Mouse (Mus musculus) kidney, embryonic 15.5 days (tissue): Measurements from ENCODE around the gene Rph3al. TPM values are rescaled to one million over a fixed set of nuclear protein-coding genes. Genes with fewer than 3 reads are reported as not detected.

Experiments
- ATAC-seq: fragments of 200-750 bp; cut with Nextera tagmentation; replicated peaks from 2 replicates; pipeline ENCODE4 v1.8.0; 2017; ENCODE audit warnings: moderate TSS enrichment; ENCODE audit not compliant: low FRiP score
- H3K27ac ChIP-seq: fragments of 300-500 bp; sonication (generic); 2 replicates; pipeline ENCODE4 v1.5.1; 2015; ENCODE audit warnings: mild to moderate bottlenecking, inconsistent platforms
- H3K27me3 ChIP-seq: fragments of 300-500 bp; sonication (generic); 2 replicates; pipeline ENCODE4 v1.6.1; 2015; ENCODE audit warnings: inconsistent platforms
- H3K36me3 ChIP-seq: fragments of 300-500 bp; sonication (generic); 2 replicates; pipeline ENCODE4 v1.6.1; 2015; ENCODE audit warnings: inconsistent platforms
- H3K4me1 ChIP-seq: fragments of 300-500 bp; sonication (generic); 2 replicates; pipeline ENCODE4 v1.6.1; 2015; ENCODE audit warnings: inconsistent platforms
- H3K4me2 ChIP-seq: fragments of 300-500 bp; sonication (generic); 2 replicates; pipeline ENCODE4 v1.6.1; 2015; ENCODE audit warnings: moderate library complexity, mild to moderate bottlenecking, inconsistent platforms
- H3K4me3 ChIP-seq: fragments of 300-500 bp; sonication (generic); replicated peaks from 2 replicates; pipeline ENCODE4 v1.5.1; 2015; ENCODE audit warnings: mild to moderate bottlenecking, inconsistent platforms
- H3K9ac ChIP-seq: fragments of 300-500 bp; sonication (generic); 2 replicates; pipeline ENCODE4 v1.6.1; 2015; ENCODE audit warnings: mild to moderate bottlenecking, inconsistent platforms
- H3K9me3 ChIP-seq: fragments of 300-500 bp; sonication (generic); replicated peaks from 2 replicates; pipeline ENCODE4 v1.6.1; 2016; ENCODE audit warnings: inconsistent platforms
- WGBS: fragments of 180-500 bp; shearing (Covaris S2); methylation state at CpG from one replicate; pipeline ENCODE4 v1.1.7; 2015; ENCODE audit warnings: mixed read lengths; 5-methylcytosine and 5-hydroxymethylcytosine counted together
- polyA plus RNA-seq: library from polyadenylated mRNA; unstranded; fragments of >200 nt; fragmentation: Nextera tagmentation; extraction: Ambion mirVana; gene quantifications from 2 replicates; pipeline ENCODE4 v1.2.1, GENCODE M21; 2015

Rph3al gene
- polyA plus RNA-seq, 1 experiment from 2014 or later, result 14.5 TPM

DNA sequence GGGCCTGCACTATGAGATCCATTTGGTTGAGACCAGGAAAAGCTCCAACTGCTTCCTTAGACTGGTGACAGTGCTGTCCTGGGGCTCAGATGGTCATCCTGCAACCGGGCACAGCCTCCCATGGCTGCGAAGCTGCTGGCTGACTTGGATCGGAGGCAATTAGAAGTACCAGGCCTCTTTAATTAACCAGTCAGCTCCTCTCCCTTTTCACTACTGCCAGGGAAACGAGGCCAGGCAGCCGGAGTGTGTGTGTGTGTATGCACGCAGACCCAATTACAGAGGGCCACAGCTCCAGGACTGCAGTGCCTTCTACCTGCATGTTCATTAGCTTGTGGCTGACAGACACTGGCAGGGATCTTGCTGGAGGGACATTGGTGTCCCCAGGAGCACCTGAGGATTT is 36.9 kb downstream of the Rph3al start:
- WGBS, result 75% methylated on average over 6 of the region's 6 CpGs

GRCm38 (mm10) chr11:75899676-75900075 is 38.6 kb downstream of the Rph3al start:
- peaks cover 17% of the 10 kb centered on the region for H3K4me1 ChIP-seq
- no peaks in the 10 kb centered on the region for H3K9me3 ChIP-seq
- H3K4me3 ChIP-seq, result no peak overlapping the region
- H3K4me2 ChIP-seq, result no peak overlapping the region
- no peak overlapping the region for H3K27ac ChIP-seq
- peaks cover 3% of the 10 kb centered on the region; the same call in 1 of the 2 replicates for H3K36me3 ChIP-seq
- H3K9ac ChIP-seq, result no peak overlapping the region
- no peaks in the 10 kb centered on the region for H3K27me3 ChIP-seq
- no peak for ATAC-seq
- 63% methylated on average over 9 of the region's 9 CpGs for WGBS

More for the DNA sequence above, 36.9 kb downstream of the Rph3al start:
- Histone ChIP-seq H3K4me3 (no peak overlapping the region), H3K27me3 (no peaks in the 10 kb centered on the region), H3K36me3 (peaks cover 3% of the 10 kb centered on the region; the same call in 1 of the 2 replicates), H3K4me2 (no peak overlapping the region), H3K9ac (no peak overlapping the region), H3K27ac (no peak overlapping the region), H3K9me3 (no peaks in the 10 kb centered on the region), H3K4me1 (peaks cover 24% of the 10 kb centered on the region)
- no peak for ATAC-seq

- Histone ChIP-seq H3K4me2 (no peak overlapping the region), H3K27ac (no peak overlapping the region), H3K9ac (no peak overlapping the region), H3K4me1 (peaks cover 15% of the 10 kb centered on the region), H3K36me3 (peaks cover 2% of the 10 kb centered on the region; the same call in 1 of the 2 replicates), H3K27me3 (no peaks in the 10 kb centered on the region), H3K4me3 (no peak overlapping the region), H3K9me3 (no peaks in the 10 kb centered on the region)
- 89% methylated on average over 9 of the region's 9 CpGs for WGBS
- no peak for ATAC-seq
These were observed 39.7 kb downstream of the Rph3al start for GRCm38 (mm10) chr11:75898532-75898931.

GRCm38 (mm10) chr11:75894791-75895420 is 43.3 kb downstream of the Rph3al start:
- Histone ChIP-seq H3K4me2 (no peak overlapping the region), H3K9me3 (no peaks in the 10 kb centered on the region), H3K36me3 (no peaks in the 10 kb centered on the region), H3K9ac (no peak overlapping the region), H3K27ac (peak overlapping the region; percentile 29; the same call in 1 of the 2 replicates), H3K4me3 (no peak overlapping the region), H3K4me1 (peaks cover 15% of the 10 kb centered on the region), H3K27me3 (no peaks in the 10 kb centered on the region)
- 0 out of 2 replicates have a peak, but pooled peaks have one; percentile 25 for ATAC-seq
- WGBS, result 65% methylated on average over 12 of the region's 12 CpGs

DNA sequence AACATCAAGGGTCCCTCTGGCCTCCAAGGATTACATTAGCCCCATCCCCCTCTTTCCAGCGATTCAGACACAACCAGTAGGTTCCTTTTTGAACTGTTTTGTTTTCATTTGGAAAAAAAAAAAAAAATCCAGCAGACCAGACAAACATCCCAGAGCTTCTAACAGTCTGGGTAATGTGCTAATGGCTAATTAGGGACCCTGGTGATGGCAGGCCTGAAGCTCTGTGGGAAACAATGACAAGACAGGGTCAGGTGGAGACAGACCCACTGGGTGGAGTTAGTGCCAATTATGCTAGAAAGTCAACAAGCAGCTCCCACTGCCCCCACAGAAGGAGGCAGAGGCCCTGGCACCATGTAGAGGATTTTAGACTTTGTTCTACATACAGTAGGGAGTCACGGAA is 44.3 kb downstream of the Rph3al start:
- H3K27ac ChIP-seq, result no peak overlapping the region
- H3K4me3 ChIP-seq, result no peak overlapping the region
- no peak overlapping the region for H3K4me2 ChIP-seq
- no peaks in the 10 kb centered on the region for H3K36me3 ChIP-seq
- no peaks in the 10 kb centered on the region for H3K9me3 ChIP-seq
- WGBS, result 72% methylated on average over 2 of the region's 2 CpGs
- no peak overlapping the region for H3K9ac ChIP-seq
- peaks cover 15% of the 10 kb centered on the region for H3K4me1 ChIP-seq
- ATAC-seq, result no peak
- H3K27me3 ChIP-seq, result no peaks in the 10 kb centered on the region

- H3K4me1 ChIP-seq, result no peaks in the 10 kb centered on the region
- H3K4me3 ChIP-seq, result no peak overlapping the region
- no peak overlapping the region for H3K9ac ChIP-seq
- ATAC-seq, result no peak
- H3K4me2 ChIP-seq, result no peak overlapping the region
- no peaks in the 10 kb centered on the region for H3K9me3 ChIP-seq
- WGBS, result 84% methylated on average over 3 of the region's 3 CpGs
- no peaks in the 10 kb centered on the region for H3K36me3 ChIP-seq
- no peaks in the 10 kb centered on the region for H3K27me3 ChIP-seq
- no peak overlapping the region for H3K27ac ChIP-seq
These were observed 50.9 kb downstream of the Rph3al start for GRCm38 (mm10) chr11:75887349-75887748.

DNA sequence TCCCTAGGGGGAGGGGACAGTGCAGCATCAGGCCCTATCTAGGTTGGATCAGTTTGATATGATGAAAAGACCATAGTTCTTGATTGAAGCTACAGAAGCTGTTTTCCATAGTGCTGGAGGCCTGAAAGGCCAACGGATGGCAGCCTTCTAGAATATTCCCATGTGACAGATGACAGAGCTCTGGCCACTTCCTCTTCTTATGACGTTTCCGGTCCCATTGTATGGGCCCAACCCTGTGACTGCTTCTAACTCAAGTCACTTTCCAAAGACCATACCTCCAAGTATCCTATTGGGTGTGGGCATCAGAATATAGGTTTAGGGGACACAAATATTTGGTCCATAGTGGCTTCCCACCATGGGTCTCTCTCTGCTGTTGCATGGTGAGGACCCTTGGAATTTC is 57.0 kb downstream of the Rph3al start:
- Histone ChIP-seq H3K27ac (no peak overlapping the region), H3K4me1 (peaks cover 36% of the 10 kb centered on the region), H3K4me3 (no peak overlapping the region), H3K4me2 (no peak overlapping the region), H3K9me3 (no peaks in the 10 kb centered on the region), H3K9ac (no peak overlapping the region), H3K27me3 (no peaks in the 10 kb centered on the region), H3K36me3 (no peaks in the 10 kb centered on the region)
- ATAC-seq, result no peak
- WGBS, result 84% methylated on average over 3 of the region's 3 CpGs

GRCm38 (mm10) chr11:75880064-75880463 is 58.2 kb downstream of the Rph3al start:
- Histone ChIP-seq H3K36me3 (no peaks in the 10 kb centered on the region), H3K27me3 (no peaks in the 10 kb centered on the region), H3K27ac (peak overlapping the region; percentile 81), H3K4me1 (peaks cover 39% of the 10 kb centered on the region), H3K4me3 (no peak overlapping the region), H3K9ac (no peak overlapping the region), H3K4me2 (no peak overlapping the region), H3K9me3 (no peaks in the 10 kb centered on the region)
- 29% methylated on average over 8 of the region's 8 CpGs for WGBS
- ATAC-seq, result peak; percentile 65

GRCm38 (mm10) chr11:75878460-75878859 is 59.8 kb downstream of the Rph3al start:
- Histone ChIP-seq H3K9me3 (no peaks in the 10 kb centered on the region), H3K27me3 (no peaks in the 10 kb centered on the region), H3K9ac (no peak overlapping the region), H3K4me1 (peaks cover 39% of the 10 kb centered on the region), H3K36me3 (no peaks in the 10 kb centered on the region), H3K4me2 (no peak overlapping the region), H3K4me3 (no peak overlapping the region), H3K27ac (no peak overlapping the region)
- 88% methylated on average over 8 of the region's 8 CpGs for WGBS
- no peak for ATAC-seq

- 39% methylated on average over 15 of the region's 15 CpGs for WGBS
These were observed 62.0 kb downstream of the Rph3al start for GRCm38 (mm10) chr11:75876043-75876780.

DNA sequence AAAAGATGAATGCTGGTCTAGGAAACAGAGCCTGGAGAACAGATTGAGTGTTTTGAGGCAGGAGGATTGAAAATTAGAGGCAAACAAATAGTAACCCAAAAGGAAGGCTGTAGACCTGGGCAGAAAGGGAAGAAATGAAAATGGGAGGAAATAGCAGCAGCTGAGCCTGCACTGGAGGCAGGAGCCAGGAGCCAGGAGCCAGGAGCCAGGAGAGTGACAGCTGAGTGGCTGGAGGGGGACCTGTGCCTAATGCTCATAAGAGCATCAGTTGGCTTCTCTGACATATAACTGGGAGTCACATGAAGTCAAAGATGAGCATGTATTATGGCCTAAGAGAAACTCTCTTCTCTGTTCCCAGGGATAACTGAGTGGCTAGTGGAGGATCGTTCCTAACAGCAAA is 66.5 kb downstream of the Rph3al start:
- Histone ChIP-seq H3K27me3 (no peaks in the 10 kb centered on the region), H3K9me3 (no peaks in the 10 kb centered on the region), H3K4me1 (peaks cover 21% of the 10 kb centered on the region), H3K9ac (no peak overlapping the region), H3K36me3 (no peaks in the 10 kb centered on the region), H3K4me2 (no peak overlapping the region), H3K27ac (no peak overlapping the region), H3K4me3 (no peak overlapping the region)
- ATAC-seq, result no peak
- WGBS, result 83% methylated on average over 1 of the region's 1 CpGs

More at GRCm38 (mm10) chr11:75876043-75876780, 62.0 kb downstream of the Rph3al start:
- H3K4me3 ChIP-seq, result no peak overlapping the region
- H3K4me1 ChIP-seq, result peaks cover 37% of the 10 kb centered on the region
- H3K27me3 ChIP-seq, result no peaks in the 10 kb centered on the region
- no peak overlapping the region for H3K27ac ChIP-seq
- no peaks in the 10 kb centered on the region for H3K36me3 ChIP-seq
- H3K9me3 ChIP-seq, result no peaks in the 10 kb centered on the region
- H3K9ac ChIP-seq, result no peak overlapping the region
- ATAC-seq, result no peak
- no peak overlapping the region for H3K4me2 ChIP-seq

DNA sequence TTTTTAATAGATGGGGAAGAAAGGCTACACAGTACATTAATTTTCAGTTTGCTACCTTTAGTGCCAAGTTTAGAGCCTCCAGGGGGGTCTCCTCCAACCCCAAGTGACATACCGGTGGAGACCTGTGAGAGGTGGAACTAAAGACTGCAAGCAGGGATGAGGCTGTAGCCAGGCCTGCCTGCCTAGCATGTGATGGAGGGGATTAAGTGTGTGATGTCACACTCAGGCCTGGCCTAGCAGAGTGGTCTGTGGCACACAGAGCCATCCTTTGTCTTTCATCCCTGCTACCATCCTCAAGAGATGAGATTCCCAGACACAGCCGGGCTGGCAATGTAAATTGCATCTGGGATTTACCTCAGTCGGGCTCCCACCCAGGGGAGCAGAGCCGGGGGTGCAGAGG is 67.3 kb downstream of the Rph3al start:
- ATAC-seq, result no peak
- Histone ChIP-seq H3K9ac (no peak overlapping the region), H3K27me3 (no peaks in the 10 kb centered on the region), H3K4me3 (no peak overlapping the region), H3K4me1 (peaks cover 20% of the 10 kb centered on the region), H3K4me2 (no peak overlapping the region), H3K36me3 (no peaks in the 10 kb centered on the region), H3K9me3 (no peaks in the 10 kb centered on the region), H3K27ac (no peak overlapping the region)
- 66% methylated on average over 4 of the region's 4 CpGs for WGBS
